Mouse (Mus musculus) erythroblast, embryonic 14.5 days (primary cell): ENCODE data around the gene Dtnbp1.

ENCODE experiments used
- GATA1 ChIP-seq: IDR thresholded peaks from 2 replicates; pipeline ENCODE4 v1.6.1; 2012; ENCODE audit warnings: low read length, inconsistent platforms, mixed read lengths
- TAL1 ChIP-seq: IDR thresholded peaks from 3 replicates; pipeline ENCODE4 v1.6.1; 2012; ENCODE audit warnings: low read length, inconsistent platforms, mixed read lengths

- TF ChIP-seq GATA1 (no peak), TAL1 (no peak)
Observed at GRCm38 (mm10) chr13:44991936-44992335, 10.0 kb downstream of the Dtnbp1 start.
